Mouse (Mus musculus): ENCODE measurements around the gene Zfp579. TPM values are rescaled to one million over a fixed set of nuclear protein-coding genes. Genes with fewer than 3 reads are reported as not detected.

Zfp579 gene
- total RNA-seq, 1 experiment from 2014 or later, result 1.2 TPM

DNA sequence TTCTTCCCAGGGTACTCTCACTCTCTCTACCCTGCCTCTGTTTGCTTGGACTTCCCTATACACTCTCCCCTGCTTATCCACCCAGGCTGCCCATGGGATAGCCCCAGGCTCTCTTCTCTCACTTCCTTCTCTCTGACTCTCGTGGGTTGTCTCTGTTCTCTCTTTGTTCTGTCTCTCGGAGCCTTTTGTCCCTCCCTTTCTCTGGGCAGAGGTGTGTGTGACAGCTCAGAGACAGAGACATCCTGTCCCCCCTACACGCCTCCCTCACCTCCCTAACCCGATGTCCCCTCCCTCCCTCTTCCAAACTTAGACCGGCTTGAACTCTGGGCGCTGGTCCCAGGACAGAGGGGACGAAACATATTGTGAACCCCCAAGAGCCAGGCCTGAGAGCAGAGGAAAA, 24.2 kb downstream of the Zfp579 start:
- no peak for ATAC-seq (replicated peaks; ENCODE audit: insufficient number of reproducible peaks, low FRiP score, low TSS enrichment, poor library complexity, severe bottlenecking)

DNA sequence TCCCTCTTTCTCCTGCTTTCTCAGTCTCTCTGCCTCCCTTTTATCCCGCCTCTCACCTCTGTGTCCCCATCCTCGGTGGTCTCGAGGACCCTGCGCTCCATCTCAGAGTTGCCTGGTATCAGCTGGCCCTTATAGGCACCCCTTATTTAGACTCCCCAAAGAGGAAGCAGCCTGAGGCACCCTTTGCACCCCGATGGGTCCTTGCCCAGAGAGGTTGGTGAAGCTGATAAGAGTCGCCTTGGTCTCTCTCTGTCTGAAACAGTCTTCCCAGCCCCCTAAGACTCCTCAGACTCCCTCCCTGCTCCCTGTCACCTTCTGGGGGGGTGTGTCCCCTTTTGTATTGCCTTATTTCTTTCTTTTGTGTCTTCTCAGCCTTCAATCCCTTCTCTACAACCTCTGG, 24.9 kb downstream of the Zfp579 start, which contains the start of gene Sbk3:
TSS of gene Sbk3 (minus strand) at position 101 of the 400 bp plus-strand sequence.
- no peak for ATAC-seq (replicated peaks; ENCODE audit: insufficient number of reproducible peaks, low FRiP score, low TSS enrichment, poor library complexity, severe bottlenecking)

DNA sequence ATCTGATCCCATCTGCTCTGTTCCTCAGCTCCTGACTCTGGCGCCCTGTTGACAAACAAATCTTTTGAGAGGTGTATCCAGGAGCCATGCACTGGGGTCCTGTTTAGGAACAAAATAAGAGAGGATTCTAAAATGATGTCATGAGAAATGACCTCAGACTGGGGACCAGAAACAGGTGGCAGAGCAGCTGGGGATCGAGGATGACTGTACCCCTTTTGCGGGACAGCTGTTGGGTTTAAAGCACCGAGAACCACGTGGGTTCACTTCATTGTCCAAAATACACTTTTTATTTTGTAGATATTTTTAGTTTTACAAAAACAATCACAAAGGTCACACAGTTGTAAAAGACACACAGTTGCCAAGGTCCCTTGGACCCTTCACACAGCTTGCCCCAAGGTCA, 31.0 kb downstream of the Zfp579 start:
- no peak for ATAC-seq (replicated peaks; ENCODE audit: insufficient number of reproducible peaks, low FRiP score, low TSS enrichment, poor library complexity, severe bottlenecking)

DNA sequence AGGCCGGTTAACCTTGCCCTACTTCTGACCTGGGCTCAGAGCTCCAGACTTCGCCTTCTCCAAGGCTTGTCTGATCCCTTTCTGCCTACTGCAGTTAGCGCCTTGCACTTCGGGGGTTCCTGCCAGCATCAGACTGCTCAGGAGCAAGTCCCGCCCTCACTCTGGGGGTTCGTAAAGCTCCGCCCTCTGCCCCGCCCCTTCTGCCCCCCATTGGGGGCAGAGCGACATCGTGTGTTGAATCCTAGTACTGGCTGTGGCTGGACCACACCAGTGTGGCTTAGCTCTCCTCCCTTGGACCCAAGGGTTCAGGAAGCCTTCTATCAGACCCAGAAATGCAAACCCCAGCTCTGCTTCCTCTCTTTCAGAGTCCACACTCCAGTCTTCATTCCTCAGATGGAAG, 31.7 kb downstream of the Zfp579 start, which contains the start of gene Sbk2:
TSS of gene Sbk2 (minus strand) at position 135 of the 400 bp plus-strand sequence.
- no peak; the same call in 1 of the 2 replicates for ATAC-seq (replicated peaks; ENCODE audit: insufficient number of reproducible peaks, low FRiP score, low TSS enrichment, poor library complexity, severe bottlenecking)

DNA sequence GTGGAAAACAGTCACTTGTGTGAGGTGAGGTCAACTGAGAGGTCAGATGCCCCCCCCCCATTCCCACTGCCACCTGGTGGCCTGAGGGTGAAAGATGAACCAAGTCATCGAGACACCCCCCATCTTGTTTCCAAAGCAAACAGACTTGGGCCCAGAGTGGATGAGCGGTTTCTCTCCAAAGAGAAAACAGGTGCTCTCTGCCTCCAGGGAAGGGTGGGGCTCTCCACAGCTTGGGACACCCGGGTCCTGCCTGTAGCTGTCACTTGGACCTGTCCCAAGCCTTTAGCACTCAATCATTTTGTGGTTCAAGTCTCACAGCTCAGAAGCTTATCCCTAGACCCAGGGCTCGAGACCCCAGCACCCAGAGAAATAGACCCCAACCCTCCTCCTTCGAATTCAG, 32.4 kb downstream of the Zfp579 start:
- no peak for ATAC-seq (replicated peaks; ENCODE audit: insufficient number of reproducible peaks, low FRiP score, low TSS enrichment, poor library complexity, severe bottlenecking)

DNA sequence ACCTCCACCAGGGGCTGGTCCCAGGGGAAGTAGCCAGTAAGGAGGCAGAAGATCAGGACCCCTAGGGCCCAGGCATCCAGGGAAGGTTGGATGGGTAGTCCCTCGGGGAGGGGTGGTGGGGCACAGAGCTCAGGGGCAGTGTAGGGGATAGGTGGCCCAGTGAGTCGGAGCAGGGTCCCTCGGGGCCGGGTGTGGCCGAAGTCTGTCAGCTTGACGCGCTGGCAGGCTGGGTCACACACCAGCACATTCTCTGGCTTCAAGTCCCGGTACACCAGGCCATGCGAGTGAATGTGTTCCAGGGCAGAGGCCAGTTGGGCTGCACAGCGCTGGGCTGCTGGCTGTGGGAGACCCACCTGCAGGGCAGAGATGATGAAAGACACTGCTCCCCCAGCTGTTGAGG, 38.6 kb downstream of the Zfp579 start:
- no peak for ATAC-seq (replicated peaks; ENCODE audit: insufficient number of reproducible peaks, low FRiP score, low TSS enrichment, poor library complexity, severe bottlenecking)

DNA sequence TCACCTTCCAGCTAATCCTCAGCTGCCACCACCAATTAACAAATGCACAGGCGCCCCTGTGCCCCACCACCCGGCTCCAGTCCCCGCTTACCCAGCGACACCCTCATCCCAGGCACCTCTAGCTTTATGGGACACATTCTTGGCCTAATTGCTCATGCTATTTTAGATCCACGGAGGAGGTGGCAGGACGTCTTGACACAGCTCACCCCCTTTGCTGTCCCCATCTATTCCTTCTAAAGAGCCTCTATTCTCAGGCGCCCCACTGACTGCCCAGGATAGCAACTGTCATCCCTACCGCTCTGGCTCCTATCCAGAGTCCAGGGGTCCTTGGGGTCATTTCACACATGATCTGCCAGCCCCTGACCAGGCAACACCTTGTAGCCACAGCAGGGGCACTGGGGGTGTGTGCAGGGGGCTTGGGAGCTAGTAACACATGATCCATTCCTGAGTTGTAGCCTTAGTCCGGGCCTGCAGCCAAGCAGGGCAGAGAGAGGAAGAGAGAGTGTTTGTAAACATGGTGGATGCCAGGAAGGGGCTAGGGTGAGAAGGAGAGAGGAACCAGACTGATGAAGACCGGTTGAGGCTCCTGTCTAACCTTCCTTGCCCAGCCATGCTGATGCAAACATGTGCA, 42.0 kb downstream of the Zfp579 start:
- no peak for ATAC-seq (replicated peaks; ENCODE audit: insufficient number of reproducible peaks, low FRiP score, low TSS enrichment, poor library complexity, severe bottlenecking)

DNA sequence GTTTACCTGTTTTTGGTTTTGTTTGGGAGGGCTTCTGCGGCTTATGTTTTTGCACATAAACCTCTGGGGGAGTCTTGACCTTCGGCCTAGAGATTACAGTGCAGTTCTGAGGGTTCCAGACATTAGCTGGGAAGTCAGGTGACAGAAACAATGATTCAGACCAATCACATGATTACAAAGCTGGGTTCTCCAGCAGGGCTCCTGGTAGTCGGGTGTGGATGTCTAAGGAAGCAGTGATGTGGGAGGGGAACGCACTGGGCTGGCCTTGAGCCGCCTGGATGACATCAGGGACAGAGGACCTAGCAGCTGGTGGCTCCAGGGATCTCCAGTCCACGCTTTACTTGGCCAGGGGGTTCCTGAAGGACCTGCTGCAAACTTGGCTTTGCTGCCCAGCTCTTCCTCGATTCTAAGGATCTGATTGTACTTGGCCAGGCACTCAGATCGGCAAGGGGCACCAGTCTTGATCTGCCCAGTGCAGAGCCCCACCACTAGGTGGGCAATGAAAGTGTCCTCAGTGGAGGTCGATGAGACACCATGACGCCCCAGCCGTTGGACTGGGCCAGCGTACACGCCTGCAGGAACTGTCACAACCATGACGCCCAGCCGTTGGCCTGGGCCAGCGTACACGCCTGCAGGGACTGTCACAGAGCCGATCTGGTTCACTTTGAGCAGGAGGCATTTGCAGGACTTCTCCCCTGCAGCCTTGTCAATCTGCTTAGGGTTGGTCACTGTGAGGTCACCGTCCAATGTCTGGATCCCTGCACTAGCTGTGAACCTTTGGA, 45.2 kb downstream of the Zfp579 start:
- ATAC-seq (replicated peaks; ENCODE audit: insufficient number of reproducible peaks, low FRiP score, low TSS enrichment, poor library complexity, severe bottlenecking), result no peak

DNA sequence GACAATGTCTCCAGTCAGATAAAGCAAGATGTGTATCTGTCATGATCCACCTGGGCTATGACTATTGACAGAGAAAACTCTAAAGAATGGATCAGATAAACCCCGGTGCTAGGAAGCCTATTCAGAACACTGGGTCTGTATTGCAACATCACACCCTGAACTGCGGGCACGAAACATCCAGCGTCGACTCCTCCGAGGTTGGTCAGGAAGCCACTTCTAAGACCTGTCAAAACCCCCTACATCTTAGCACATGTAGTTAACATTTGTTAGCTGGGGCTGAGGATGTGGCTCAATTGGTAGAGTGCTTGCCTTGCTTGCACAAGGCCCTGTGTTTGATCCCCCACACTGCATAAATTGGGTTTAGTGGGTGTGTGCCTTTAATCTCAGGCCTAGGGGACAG, 47.6 kb downstream of the Zfp579 start:
- ATAC-seq (replicated peaks; ENCODE audit: insufficient number of reproducible peaks, low FRiP score, low TSS enrichment, poor library complexity, severe bottlenecking), result no peak

DNA sequence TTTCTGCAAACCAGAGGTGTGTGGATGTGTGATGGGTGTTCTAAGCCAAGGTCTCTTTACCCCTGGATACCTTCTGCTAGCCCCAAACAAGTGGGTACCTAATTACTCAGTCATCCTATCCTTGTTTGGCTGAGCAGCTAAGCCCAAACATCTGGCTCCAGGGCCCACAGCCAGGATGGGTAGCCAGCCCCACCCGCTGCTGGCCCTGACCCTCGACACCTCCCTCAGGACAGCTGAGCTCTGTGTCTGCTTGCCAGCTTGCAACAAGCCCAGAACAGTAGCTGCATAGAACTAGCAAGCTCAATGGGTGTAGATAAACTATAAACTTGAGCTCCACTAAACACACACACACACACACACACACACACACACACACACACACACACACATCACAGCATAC, 48.1 kb downstream of the Zfp579 start:
- ATAC-seq (replicated peaks; ENCODE audit: insufficient number of reproducible peaks, low FRiP score, low TSS enrichment, poor library complexity, severe bottlenecking), result no peak

DNA sequence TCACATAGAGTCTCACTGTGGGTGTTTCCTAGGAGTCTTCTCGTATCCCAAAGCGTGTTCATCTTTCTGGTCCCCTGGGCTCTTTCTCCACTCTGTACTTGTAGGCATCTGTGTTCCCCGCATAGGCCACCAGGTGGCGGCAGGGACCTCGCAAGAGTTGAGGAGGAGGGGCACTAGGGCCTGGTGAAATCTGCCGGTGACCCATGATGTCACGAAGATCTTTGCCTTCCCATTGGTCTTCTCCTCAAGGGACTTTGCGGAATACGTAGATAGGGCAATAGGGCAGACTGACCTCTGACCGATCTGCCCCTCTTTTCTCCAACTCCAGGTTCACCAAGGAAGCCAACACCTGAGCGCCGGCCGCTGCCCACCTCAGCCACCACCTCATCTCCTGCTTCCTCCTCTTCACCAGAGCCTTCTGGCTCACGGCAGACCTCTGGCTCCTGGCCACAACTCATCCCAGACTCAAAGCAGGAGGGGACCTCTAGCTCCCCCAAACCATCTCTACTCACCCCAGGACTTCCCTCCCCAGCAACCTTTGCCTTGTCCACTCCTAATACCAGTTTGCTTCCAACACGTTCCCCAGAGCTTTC, 52.6 kb downstream of the Zfp579 start:
- peak; percentile 91 for ATAC-seq (replicated peaks; ENCODE audit: insufficient number of reproducible peaks, low FRiP score, low TSS enrichment, poor library complexity, severe bottlenecking)

DNA sequence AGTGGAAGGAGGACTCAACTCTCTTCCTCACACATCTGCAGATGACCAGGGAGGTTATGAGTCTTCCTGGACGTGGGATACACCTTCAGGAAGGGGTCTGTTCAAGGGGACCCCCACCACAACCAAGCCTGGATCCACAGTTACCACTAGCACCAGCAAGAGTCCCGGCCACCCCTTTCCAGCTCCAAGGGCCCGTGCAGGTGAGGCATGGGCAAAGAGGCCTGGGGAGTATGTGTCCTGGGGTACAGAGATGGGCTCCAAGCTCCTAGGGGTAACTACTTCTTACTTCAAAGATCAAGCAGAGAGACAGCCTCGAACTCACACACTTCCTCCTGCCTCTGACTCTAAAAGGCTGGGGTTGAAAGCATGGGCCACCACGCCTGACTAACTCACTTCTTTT, 53.3 kb downstream of the Zfp579 start:
- no peak for ATAC-seq (replicated peaks; ENCODE audit: insufficient number of reproducible peaks, low FRiP score, low TSS enrichment, poor library complexity, severe bottlenecking)

DNA sequence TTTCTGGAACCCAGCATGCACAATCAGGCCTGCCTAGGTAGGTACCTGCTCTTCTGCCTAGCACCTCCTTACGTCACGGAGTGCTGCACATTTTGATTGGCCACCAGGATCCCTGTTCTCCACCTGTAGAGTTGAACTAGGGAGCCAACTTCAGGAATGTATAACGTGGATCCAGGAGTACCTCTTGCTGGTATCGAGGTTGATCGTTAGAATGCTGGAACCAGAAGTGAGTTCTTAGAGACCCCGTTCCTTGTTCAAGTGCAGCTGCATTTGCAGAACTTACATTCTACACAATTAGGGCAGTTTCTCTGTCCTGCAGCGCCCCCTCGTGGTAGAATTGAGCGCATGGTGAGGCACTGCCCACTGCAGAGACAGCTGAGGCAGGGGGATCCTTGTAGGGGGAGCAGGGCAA, 55.9 kb downstream of the Zfp579 start:
- 0 out of 2 replicates have a peak, but pooled peaks have one; percentile 24 for ATAC-seq (replicated peaks; ENCODE audit: insufficient number of reproducible peaks, low FRiP score, low TSS enrichment, poor library complexity, severe bottlenecking)

DNA sequence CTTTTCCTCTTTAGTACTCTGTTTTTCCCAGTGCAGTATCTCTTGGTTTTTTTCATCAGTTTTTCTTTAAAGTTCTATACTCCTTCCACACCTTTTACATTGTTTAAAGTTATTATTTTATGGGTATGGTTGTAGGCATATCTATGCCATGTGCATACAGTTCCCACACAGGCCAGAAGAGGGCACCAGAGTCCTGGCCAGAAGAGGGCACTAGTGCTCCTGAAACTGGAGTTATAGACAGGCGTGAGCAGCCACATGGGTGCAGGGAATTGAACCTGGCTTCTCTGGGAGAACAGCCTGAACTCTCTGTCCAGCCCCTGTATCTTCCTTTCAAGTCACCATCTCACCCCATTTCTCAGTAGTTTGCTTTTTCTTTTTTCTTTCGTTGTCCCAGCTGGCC, 57.5 kb downstream of the Zfp579 start:
- ATAC-seq (replicated peaks; ENCODE audit: insufficient number of reproducible peaks, low FRiP score, low TSS enrichment, poor library complexity, severe bottlenecking), result peak; percentile 61; the same call in 1 of the 2 replicates

DNA sequence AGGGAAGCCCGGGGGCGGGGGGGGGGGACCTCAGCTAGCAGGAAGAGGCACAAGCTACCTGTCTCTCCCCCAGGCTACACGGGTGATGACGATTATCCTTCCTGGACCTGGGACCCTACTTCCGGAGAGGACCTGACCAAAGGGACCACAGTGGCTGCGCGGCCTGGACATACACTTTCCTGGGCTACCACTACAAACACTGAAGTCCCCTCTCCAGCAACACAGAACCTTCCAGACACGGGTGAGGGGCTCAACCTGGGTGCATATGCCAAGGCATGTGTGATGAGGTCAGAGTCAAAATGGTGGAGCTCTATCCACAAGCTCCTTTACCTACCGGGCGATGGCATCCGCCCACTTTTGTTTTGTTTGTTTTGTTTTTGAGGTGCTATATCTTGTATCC, 58.6 kb downstream of the Zfp579 start:
- no peak for ATAC-seq (replicated peaks; ENCODE audit: insufficient number of reproducible peaks, low FRiP score, low TSS enrichment, poor library complexity, severe bottlenecking)

DNA sequence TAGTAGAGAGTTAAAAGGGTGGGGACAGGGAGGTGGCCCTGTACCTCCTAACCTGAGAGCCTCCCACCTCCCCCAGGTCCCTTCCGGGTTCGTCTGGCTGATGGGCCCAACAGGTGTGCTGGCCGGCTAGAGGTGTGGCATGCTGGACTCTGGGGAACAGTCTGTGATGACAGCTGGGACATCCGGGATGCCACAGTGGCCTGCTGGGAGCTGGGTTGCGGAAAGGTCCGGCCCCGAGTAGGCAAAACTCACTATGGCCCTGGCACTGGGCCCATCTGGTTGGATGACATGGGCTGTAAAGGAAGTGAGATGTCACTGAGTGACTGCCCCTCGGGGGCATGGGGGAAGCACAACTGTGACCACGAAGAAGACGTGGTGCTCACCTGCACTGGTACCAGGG, 59.1 kb downstream of the Zfp579 start:
- no peak for ATAC-seq (replicated peaks; ENCODE audit: insufficient number of reproducible peaks, low FRiP score, low TSS enrichment, poor library complexity, severe bottlenecking)

DNA sequence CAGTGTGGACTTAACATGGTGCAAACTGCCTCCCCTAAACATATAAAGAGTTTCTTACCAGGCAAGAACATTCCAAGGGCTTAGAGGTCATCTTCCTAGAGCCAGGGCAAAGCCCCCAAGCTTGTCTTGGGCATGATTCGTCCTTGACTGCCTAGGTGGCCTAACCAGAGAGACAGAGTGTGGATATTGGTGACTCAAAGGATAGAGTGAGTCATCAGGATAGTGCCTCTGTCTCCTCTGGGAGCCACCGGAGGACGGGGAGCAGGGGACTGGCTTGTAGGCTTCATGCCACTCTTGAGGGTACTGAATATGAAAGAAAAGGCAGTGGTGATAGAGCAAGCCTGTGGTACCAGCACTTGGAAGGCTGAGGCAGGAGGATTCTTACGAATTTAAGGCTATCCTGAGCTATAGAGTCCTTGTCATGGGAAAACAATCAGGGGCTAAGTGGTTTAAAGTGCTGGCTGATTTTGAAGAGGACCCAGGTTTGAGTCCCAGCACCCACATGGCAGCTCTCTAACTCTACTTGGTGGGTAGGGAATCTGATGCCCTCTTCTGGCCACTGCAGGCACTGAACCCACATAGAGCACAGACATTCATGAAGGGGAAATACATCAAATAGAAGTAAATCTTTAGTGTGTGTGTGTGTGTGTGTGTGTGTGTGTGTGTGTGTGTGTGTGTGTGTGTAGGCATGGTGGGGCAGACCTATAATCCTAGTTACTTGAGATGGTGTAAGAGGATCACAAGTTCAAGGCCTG, 61.6 kb downstream of the Zfp579 start:
- no peak for ATAC-seq (replicated peaks; ENCODE audit: insufficient number of reproducible peaks, low FRiP score, low TSS enrichment, poor library complexity, severe bottlenecking)
